Mouse (Mus musculus): ENCODE measurements around the gene Olfr95. TPM values are rescaled to one million over a fixed set of nuclear protein-coding genes. Genes with fewer than 3 reads are reported as not detected.
A peak's percentile ranks its signal among the peaks of the same experiment; 100 is the strongest.
"Not testable (repeated sequence)": the region's sequence is repeated elsewhere in the genome, so short reads cannot be mapped to it uniquely, and the experiment has no call there.

Gene Olfr95
- not detected in 2 replicates for polyA plus RNA-seq (2012; rRNA removed)

DNA sequence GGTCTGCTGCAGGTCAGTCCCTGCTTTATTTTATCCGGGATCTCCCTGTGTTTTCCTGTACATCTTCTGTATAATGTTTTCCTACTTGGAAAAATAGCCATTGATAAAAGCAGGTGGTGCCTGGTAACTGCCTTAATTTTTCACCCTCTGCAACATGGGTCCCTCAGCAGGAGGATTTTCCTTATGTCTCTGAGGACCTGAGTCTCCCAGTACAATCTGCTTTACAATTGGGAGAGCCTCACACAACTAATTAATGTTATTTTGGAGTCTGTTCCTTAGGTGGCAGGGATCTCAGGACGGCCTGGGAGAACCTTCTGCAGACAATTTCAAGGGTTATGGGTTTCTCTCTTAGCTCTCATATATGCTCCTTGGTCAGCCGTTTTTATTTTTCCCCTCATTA is at the start of gene Olfr95:
TSS of gene Olfr95 (minus strand) at position 101 of the 400 bp plus-strand sequence.
- Histone ChIP-seq H3K4me1 (ENCODE audit: control insufficient read depth, insufficient read depth, low read length) (no peaks in the 10 kb centered on the region), H3K36me3 (ENCODE audit: control insufficient read depth, insufficient read depth, low read length) (no peaks in the 10 kb centered on the region), H3K4me3 (ENCODE audit: insufficient read depth, low read depth, low read length) (no peak within 1 kb of the TSS), H3K27me3 (replicated peaks; ENCODE audit: control insufficient read depth, insufficient read depth, low read length) (no peaks in the 10 kb centered on the region), H3K27ac (ENCODE audit: insufficient read depth, low read depth, low read length) (no peak within 1 kb of the TSS)
- no peak for DNase-seq
- TF ChIP-seq POLR2A (IDR thresholded peaks at IDR 0.05; ENCODE audit: low read depth, low read length) (no peak), CTCF (conservative IDR thresholded peaks at IDR 0.05; ENCODE audit: insufficient read depth, insufficient read length, low read depth, low read length) (no peak)
- 67% methylated on average over 3 of the region's 3 CpGs for WGBS

DNA sequence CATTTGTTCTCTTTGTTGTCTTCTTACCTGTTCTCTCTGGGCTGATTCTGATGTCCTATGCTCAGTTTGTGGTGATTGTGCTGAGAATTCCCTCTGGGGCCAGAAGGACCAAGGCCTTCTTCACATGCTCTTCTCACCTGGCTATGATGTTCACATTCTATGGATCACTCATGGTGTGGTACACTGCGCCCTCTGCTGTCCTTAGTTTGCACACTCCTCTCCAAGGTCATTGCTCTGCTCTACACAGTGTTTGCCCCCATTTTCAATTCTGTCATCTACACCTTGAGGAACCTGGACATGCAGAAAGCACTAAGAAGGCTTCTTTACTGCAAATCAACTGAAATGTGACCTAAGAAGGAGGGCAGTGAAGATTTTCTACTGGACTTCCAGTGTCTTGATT is 37.6 kb upstream of the Olfr95 start:
- Histone ChIP-seq H3K27ac (ENCODE audit: insufficient read depth, low read depth, low read length) (no peak overlapping the region), H3K4me3 (ENCODE audit: insufficient read depth, low read depth, low read length) (no peak overlapping the region), H3K36me3 (ENCODE audit: control insufficient read depth, insufficient read depth, low read length) (no peaks in the 10 kb centered on the region), H3K4me1 (ENCODE audit: control insufficient read depth, insufficient read depth, low read length) (no peaks in the 10 kb centered on the region), H3K27me3 (replicated peaks; ENCODE audit: control insufficient read depth, insufficient read depth, low read length) (no peaks in the 10 kb centered on the region)
- peak; percentile 73 for TF ChIP-seq CTCF (conservative IDR thresholded peaks at IDR 0.05; ENCODE audit: insufficient read depth, insufficient read length, low read depth, low read length)
- no peak for TF ChIP-seq POLR2A (IDR thresholded peaks at IDR 0.05; ENCODE audit: low read depth, low read length)
- DNase-seq, result peak; percentile 20
- WGBS, result 7% methylated on average over 1 of the region's 1 CpGs

DNA sequence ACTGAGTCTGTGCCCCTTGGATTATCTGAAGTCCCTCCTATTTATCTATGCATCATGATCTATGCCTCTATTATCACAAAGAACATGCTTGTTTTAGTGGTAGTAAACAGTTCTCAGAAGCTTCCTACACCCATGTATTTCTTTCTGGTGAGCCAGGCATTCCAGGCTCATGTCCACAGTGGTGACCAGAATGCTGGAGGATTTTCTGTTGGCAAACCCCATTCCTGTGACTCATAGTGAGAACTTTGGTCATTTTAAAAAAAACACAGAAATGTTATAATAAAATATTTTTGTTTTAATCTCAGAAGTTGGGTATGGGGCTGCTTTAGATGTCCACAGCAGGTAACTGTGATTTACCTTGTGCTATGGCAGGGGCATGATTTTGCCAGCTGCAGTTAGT is 36.5 kb upstream of the Olfr95 start:
- Histone ChIP-seq H3K27me3 (replicated peaks; ENCODE audit: control insufficient read depth, insufficient read depth, low read length) (no peaks in the 10 kb centered on the region), H3K27ac (ENCODE audit: insufficient read depth, low read depth, low read length) (no peak overlapping the region), H3K4me3 (ENCODE audit: insufficient read depth, low read depth, low read length) (no peak overlapping the region), H3K4me1 (ENCODE audit: control insufficient read depth, insufficient read depth, low read length) (no peaks in the 10 kb centered on the region), H3K36me3 (ENCODE audit: control insufficient read depth, insufficient read depth, low read length) (no peaks in the 10 kb centered on the region)
- DNase-seq, result no peak
- TF ChIP-seq CTCF (conservative IDR thresholded peaks at IDR 0.05; ENCODE audit: insufficient read depth, insufficient read length, low read depth, low read length), result no peak
- no peak for TF ChIP-seq POLR2A (IDR thresholded peaks at IDR 0.05; ENCODE audit: low read depth, low read length)

DNA sequence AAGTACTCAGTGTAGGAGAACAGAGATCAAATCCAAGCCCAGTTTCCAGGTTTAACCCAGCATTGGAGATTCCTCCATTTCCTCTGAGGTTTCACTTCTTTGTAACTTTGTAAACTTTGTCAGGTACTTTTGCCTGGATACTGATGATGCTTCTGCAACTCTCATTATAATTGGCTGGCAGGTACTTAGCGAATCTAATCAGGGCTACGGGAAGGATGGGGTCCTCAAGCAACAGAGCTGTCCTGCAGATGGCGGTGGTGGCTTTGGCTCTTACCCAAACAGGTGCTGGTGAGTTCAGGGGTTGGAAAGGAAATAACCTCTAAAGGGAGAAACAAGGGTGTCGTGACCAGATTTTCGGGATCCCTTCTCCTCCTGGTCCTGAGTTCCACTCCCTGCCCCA is 33.8 kb upstream of the Olfr95 start:
- no peak for TF ChIP-seq POLR2A (IDR thresholded peaks at IDR 0.05; ENCODE audit: low read depth, low read length)
- TF ChIP-seq CTCF (conservative IDR thresholded peaks at IDR 0.05; ENCODE audit: insufficient read depth, insufficient read length, low read depth, low read length), result no peak
- Histone ChIP-seq H3K36me3 (ENCODE audit: control insufficient read depth, insufficient read depth, low read length) (no peaks in the 10 kb centered on the region), H3K27me3 (replicated peaks; ENCODE audit: control insufficient read depth, insufficient read depth, low read length) (no peaks in the 10 kb centered on the region), H3K4me3 (ENCODE audit: insufficient read depth, low read depth, low read length) (no peak overlapping the region), H3K4me1 (ENCODE audit: control insufficient read depth, insufficient read depth, low read length) (no peaks in the 10 kb centered on the region), H3K27ac (ENCODE audit: insufficient read depth, low read depth, low read length) (no peak overlapping the region)
- WGBS, result 29% methylated on average over 5 of the region's 5 CpGs
- DNase-seq, result peak; percentile 59

DNA sequence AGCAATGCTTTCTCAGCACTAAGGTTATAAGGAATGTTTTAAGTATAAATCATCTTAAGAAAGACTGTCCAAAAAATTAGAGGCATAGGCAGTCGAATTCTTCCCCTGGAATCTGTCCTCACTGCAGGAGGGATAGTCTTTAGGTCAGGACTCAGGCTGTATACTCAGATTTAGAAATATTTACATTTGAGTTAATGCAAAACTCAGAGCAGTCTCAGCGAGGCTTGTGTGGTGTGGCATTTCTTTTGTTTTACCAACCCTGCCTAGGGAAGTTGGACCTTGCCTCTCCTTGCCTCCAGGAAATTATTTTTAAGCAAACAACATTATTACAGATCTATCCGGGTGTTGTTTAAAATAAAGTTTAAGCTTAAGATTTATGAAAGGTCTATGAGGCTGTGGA is 29.3 kb upstream of the Olfr95 start:
- no peaks in the 10 kb centered on the region for H3K36me3 ChIP-seq (ENCODE audit: control insufficient read depth, insufficient read depth, low read length)
- no peaks in the 10 kb centered on the region for H3K4me1 ChIP-seq (ENCODE audit: control insufficient read depth, insufficient read depth, low read length)
- DNase-seq, result no peak
- TF ChIP-seq CTCF (conservative IDR thresholded peaks at IDR 0.05; ENCODE audit: insufficient read depth, insufficient read length, low read depth, low read length) (no peak), POLR2A (IDR thresholded peaks at IDR 0.05; ENCODE audit: low read depth, low read length) (no peak)
- H3K27me3 ChIP-seq (replicated peaks; ENCODE audit: control insufficient read depth, insufficient read depth, low read length), result no peaks in the 10 kb centered on the region
- no peak overlapping the region for H3K27ac ChIP-seq (ENCODE audit: insufficient read depth, low read depth, low read length)
- 45% methylated on average over 3 of the region's 3 CpGs for WGBS
- H3K4me3 ChIP-seq (ENCODE audit: insufficient read depth, low read depth, low read length), result no peak overlapping the region

DNA sequence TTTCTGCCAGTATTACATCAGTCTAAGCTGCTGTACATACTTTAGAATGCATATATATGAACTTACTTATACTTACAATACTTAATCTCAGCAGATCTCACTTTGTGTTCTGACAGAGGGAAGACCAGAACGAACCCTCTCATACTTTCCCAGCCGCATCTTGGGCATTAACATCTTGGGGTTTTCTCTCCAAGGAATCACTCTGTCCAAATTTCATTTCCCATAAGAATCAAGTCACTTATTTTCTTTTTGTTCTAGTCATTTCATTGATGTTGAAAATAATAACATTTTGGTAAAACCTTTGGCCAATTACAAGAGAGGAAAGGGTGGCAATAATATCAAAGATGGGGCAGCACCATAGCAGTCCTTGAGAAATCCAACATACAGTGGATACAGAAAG is 24.3 kb upstream of the Olfr95 start, which contains the start of gene Olfr97:
TSS of gene Olfr97 (minus strand) at position 101 of the 400 bp plus-strand sequence.
- not testable (repeated sequence) for H3K36me3 ChIP-seq (ENCODE audit: control insufficient read depth, insufficient read depth, low read length); H3K27ac ChIP-seq (ENCODE audit: insufficient read depth, low read depth, low read length); DNase-seq; H3K4me1 ChIP-seq (ENCODE audit: control insufficient read depth, insufficient read depth, low read length); H3K27me3 ChIP-seq (replicated peaks; ENCODE audit: control insufficient read depth, insufficient read depth, low read length); H3K4me3 ChIP-seq (ENCODE audit: insufficient read depth, low read depth, low read length)
- 78% methylated on average over 2 of the region's 2 CpGs for WGBS

DNA sequence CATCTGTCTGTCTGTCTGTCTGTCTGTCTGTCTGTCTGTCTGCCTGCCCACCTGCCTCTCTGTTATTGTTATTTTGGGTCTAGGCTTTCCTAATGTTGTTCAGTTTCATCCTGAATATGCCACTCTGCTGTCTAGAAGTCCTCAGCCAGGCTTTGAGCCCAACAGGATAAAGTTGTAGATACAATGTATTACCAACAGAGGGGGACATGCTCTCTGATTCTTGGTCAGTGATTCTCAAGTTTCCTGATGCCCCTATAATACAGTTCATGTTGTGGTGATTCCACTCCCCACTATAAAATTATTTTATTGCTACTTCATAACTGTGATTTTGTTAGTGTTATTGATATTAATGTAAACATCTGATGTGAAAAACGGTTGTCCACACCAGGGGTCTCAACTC is 9.0 kb upstream of the Olfr95 start:
- H3K27ac ChIP-seq (ENCODE audit: insufficient read depth, low read depth, low read length), result no peak overlapping the region
- DNase-seq, result no peak
- WGBS, result 26% methylated on average over 1 of the region's 1 CpGs
- TF ChIP-seq POLR2A (IDR thresholded peaks at IDR 0.05; ENCODE audit: low read depth, low read length) (no peak), CTCF (conservative IDR thresholded peaks at IDR 0.05; ENCODE audit: insufficient read depth, insufficient read length, low read depth, low read length) (no peak)
- no peak overlapping the region for H3K4me3 ChIP-seq (ENCODE audit: insufficient read depth, low read depth, low read length)
- H3K4me1 ChIP-seq (ENCODE audit: control insufficient read depth, insufficient read depth, low read length), result no peaks in the 10 kb centered on the region
- no peaks in the 10 kb centered on the region for H3K27me3 ChIP-seq (replicated peaks; ENCODE audit: control insufficient read depth, insufficient read depth, low read length)
- H3K36me3 ChIP-seq (ENCODE audit: control insufficient read depth, insufficient read depth, low read length), result no peaks in the 10 kb centered on the region

DNA sequence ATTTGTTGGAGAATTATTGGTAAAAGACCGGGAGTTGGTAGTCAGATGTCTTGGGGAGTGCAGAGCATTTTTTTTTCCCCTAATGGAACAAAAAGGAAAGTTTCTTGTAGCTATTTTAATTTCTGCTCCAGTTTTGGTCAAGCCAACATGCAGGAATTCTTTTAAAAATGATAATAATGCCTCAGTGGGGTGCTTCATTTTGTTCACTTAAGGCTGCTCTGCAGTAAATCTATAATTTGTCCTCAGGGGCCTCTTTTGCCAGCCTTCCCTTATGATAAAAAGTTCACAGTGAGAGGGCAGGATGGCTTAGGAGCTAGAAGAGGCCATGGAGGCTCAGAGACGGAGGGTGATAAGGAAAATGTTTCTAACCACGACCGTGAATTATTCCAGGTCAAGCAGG is 6.9 kb upstream of the Olfr95 start, which contains the start of gene Olfr96:
TSS of gene Olfr96 (plus strand) at position 301 of the 400 bp plus-strand sequence.
- no peaks in the 10 kb centered on the region for H3K36me3 ChIP-seq (ENCODE audit: control insufficient read depth, insufficient read depth, low read length)
- 62% methylated on average over 4 of the region's 4 CpGs for WGBS
- TF ChIP-seq CTCF (conservative IDR thresholded peaks at IDR 0.05; ENCODE audit: insufficient read depth, insufficient read length, low read depth, low read length), result no peak
- no peak for TF ChIP-seq POLR2A (IDR thresholded peaks at IDR 0.05; ENCODE audit: low read depth, low read length)
- no peaks in the 10 kb centered on the region for H3K27me3 ChIP-seq (replicated peaks; ENCODE audit: control insufficient read depth, insufficient read depth, low read length)
- H3K4me1 ChIP-seq (ENCODE audit: control insufficient read depth, insufficient read depth, low read length), result no peaks in the 10 kb centered on the region
- DNase-seq, result no peak
- no peak within 1 kb of the TSS for H3K4me3 ChIP-seq (ENCODE audit: insufficient read depth, low read depth, low read length)
- no peak within 1 kb of the TSS for H3K27ac ChIP-seq (ENCODE audit: insufficient read depth, low read depth, low read length)
